Mouse (Mus musculus): ENCODE results near the gene Tpbpb.
"Not testable (repeated sequence)": the region's sequence is repeated elsewhere in the genome, so short reads cannot be mapped to it uniquely, and the experiment has no call there.

Gene Tpbpb

DNA sequence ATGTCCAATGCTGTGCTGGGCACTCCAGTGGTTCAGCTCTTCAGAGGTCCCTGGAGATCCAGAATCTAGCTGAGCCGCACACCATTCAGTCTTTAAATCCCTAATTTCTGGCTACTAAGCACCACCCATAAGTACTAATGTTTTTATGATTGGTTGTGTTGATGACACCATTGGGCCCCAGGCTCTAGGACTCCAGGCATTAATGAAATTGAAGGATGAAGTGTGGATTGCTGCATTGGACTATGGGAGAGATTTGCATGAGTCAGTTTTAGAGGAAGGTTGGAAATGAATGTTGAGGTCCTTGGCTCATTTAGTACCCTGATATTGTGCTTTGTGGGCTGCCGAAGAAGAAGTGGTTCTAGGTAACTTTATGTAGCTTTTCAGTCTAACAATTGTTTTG is at the start of gene Tpbpb:
Gene Tpbpb, minus strand, starts transcription at position 101 of the 400 bp plus-strand sequence.
- DNase-seq (ENCODE audit: low spot score): not testable (repeated sequence)

- not testable (repeated sequence) for DNase-seq (ENCODE audit: low spot score)
These were observed 37.2 kb upstream of the Tpbpb start, which contains the start of gene Tpbpa for GRCm38 (mm10) chr13:60941884-60942283. Gene Tpbpa (minus strand): TSS chr13:60941984.

DNA sequence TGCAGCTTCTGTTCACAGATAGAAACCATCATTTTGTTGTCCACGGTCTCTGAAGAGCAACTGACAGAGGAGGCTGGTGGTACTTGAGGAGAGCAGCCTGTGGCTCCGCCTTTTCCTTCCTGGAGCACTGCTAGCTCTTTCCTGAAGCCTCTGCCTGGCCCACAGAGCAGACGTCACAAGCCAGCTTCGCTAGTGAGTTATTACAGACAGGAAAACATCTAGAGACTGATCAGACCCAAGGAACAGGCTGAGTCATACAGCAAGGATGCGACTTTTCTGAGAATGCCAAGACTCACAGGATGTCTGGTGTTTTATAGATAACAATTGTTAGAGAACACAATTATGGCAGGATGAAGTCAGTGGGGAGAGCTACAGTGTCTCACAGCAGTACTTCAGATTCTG is 31.8 kb upstream of the Tpbpb start, which contains the start of the genes Gm49391 and Ctla2a:
Gene Gm49391, minus strand, starts transcription at position 72 of the 402 bp plus-strand sequence.
Gene Ctla2a, minus strand, starts transcription at position 126 of the 402 bp plus-strand sequence.
- DNase-seq (ENCODE audit: low spot score): no peak

DNA sequence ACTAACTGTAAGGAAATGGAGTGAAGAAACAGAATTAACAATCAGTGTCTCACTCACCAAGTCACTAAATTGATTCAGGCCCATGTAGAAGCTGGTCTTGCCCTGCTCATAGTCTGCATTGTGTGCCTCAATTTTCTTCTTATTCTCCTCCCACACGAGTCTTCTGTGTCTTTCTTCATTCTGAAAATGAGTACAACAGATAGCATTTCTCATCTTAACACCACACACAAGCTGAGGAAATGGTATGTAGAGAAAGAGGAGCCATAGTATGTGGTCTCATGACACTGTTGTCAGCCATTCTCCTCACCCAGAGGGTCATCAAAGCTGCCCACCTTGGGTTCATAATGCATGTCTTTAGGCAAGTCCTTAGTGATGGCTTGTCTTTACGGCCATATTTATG is 30.8 kb upstream of the Tpbpb start, which contains the start of gene Gm49393:
Gene Gm49393, minus strand, starts transcription at position 101 of the 400 bp plus-strand sequence.
- DNase-seq (ENCODE audit: low spot score): not testable (repeated sequence)

- peak; percentile 6 for DNase-seq (ENCODE audit: low spot score)
These were observed 7.4 kb downstream of the Tpbpb start, which contains the start of gene Ctla2b for GRCm38 (mm10) chr13:60897328-60897727. Gene Ctla2b (minus strand): TSS chr13:60897447.

GRCm38 (mm10) chr13:60896794-60897193 is 7.9 kb downstream of the Tpbpb start, which contains the start of gene Gm49392:
Gene Gm49392 (minus strand): TSS chr13:60896894.
- DNase-seq (ENCODE audit: low spot score): not testable (repeated sequence)

DNA sequence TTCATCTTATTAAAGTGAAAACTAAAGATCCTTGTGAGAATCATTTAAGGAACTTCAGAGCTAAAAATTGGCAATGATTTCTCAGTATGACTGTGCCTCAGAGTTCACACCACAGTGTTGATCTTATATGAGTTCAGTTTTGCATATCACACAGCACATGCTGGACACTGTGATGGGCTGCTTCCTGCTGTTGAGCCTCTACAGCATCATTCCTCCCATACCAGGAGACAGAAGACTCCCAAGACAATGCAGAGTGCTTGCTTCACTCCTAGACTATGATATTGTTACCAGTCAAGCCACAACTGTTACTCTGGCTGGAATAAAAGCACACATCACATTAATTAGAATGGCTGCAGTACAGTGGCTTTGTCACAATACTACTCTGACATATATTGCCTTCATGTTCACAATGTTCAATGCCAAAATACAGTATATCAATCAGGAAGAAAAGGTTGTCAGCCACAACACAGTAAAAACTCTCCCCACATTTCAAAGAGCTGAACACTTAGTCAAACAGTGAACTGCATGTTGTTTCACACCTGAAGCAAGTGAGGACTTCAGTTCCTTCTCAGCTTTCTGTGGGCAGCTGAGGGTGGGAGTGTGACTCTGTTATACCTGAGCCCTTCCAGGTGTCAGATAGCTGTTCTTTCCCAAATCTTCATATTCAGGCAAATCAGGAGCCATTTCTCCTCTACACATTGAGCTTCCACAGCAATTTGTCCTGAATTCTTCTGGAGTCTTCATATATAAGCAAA is 9.1 kb downstream of the Tpbpb start:
- no peak for DNase-seq (ENCODE audit: low spot score)

GRCm38 (mm10) chr13:60892301-60892700 is 12.4 kb downstream of the Tpbpb start:
- no peak for DNase-seq (ENCODE audit: low spot score)

DNA sequence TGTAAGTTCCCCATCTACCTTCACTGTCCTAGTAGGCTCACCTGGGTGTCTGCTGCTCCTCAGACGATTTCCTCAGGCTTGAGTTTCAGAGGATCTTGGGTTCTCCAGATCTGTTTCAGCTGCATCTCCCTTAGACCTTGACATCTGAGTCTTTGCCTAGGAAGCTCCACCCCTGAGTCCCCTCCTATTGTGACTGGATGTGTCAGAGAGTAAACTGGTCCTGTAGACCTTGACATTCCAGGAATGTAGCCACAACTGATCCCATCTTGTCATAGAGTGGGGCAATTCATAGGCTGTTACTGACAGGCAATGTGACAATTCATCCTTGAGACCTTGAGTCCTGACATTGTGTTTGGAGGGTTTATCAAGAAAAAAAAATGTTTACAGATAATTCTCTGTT is 40.4 kb downstream of the Tpbpb start, which contains the start of gene 4930486L24Rik:
Gene 4930486L24Rik, minus strand, starts transcription at position 195 of the 400 bp plus-strand sequence.
- no peak for DNase-seq (ENCODE audit: low spot score)

Data from c-Kit-positive CD71-positive TER-119-positive erythroid progenitor cells, embryonic 14.5 days (primary cell).